7 mouse cellular contexts compared by ENCODE assay signal in genomic region chr19:58859357-58859756, GRCm38 (mm10).
A peak's percentile ranks its signal among the peaks of the same experiment; 100 is the strongest.
DNase-seq lines count a peak whose midpoint lies in the region; ATAC-seq and TF ChIP-seq lines count a peak whose summit lies in the region.

No protein-coding gene starts in this region.

- no peaks in the 10 kb centered on the region for H3K79me2 ChIP-seq in liver, adult 2 months (ENCODE audit: control insufficient read depth, insufficient read depth, low read length)

- 53% methylated on average over 6 of the region's 6 CpGs for WGBS in liver, adult 2 months
- 11% methylated on average over 6 of the region's 6 CpGs for WGBS in embryonic facial prominence, embryonic 13.5 days
- 3% methylated on average over 6 of the region's 6 CpGs for WGBS in hindbrain, embryonic 15.5 days
- 7% methylated on average over 6 of the region's 6 CpGs for WGBS in neural tube, embryonic 14.5 days

- no peak overlapping the region for H3K27ac ChIP-seq in liver, adult 2 months (replicated peaks; ENCODE audit: insufficient read depth, low read depth, low read length)
- no peak overlapping the region for H3K27ac ChIP-seq in embryonic facial prominence, embryonic 13.5 days
- peak overlapping the region; percentile 80 for H3K27ac ChIP-seq in hindbrain, embryonic 15.5 days (replicated peaks)
- H3K27ac ChIP-seq in neural tube, embryonic 14.5 days (ENCODE audit: low read depth, low read length): peak overlapping the region; percentile 80

- ATAC-seq in embryonic facial prominence, embryonic 13.5 days (ENCODE audit: insufficient number of reproducible peaks, insufficient read depth, low FRiP score, low TSS enrichment, low read depth): no peak
- ATAC-seq in hindbrain, embryonic 15.5 days (ENCODE audit: low FRiP score, low read depth): peak; percentile 19; the same call in 1 of the 2 replicates
- ATAC-seq in neural tube, embryonic 14.5 days (ENCODE audit: low read depth): peak; percentile 47; the same call in 1 of the 2 replicates
- no peak for ATAC-seq in megakaryocyte-erythroid progenitor cell, adult 5-6 weeks (replicated peaks; ENCODE audit: low FRiP score, low TSS enrichment, poor library complexity, severe bottlenecking)

- no peak for DNase-seq in liver, adult 2 months (ENCODE audit: extremely low read depth, low read depth, low spot score)
- no peak for DNase-seq in liver
- DNase-seq in left cerebral cortex, adult 11 months (ENCODE audit: low spot score): no peak

- TF ChIP-seq POLR2A in liver, adult 2 months (IDR thresholded peaks at IDR 0.05; ENCODE audit: extremely low read depth, insufficient read depth, low read length): no peak

- H3K9me3 ChIP-seq in embryonic facial prominence, embryonic 13.5 days: no peaks in the 10 kb centered on the region
- H3K9me3 ChIP-seq in hindbrain, embryonic 15.5 days: no peaks in the 10 kb centered on the region
- H3K9me3 ChIP-seq in neural tube, embryonic 14.5 days (ENCODE audit: control insufficient read depth, low read length): no peaks in the 10 kb centered on the region

- H3K4me3 ChIP-seq in liver, adult 2 months (ENCODE audit: insufficient read depth, low read depth, low read length): peak overlapping the region; percentile 22; the same call in 1 of the 2 replicates
- H3K4me3 ChIP-seq in embryonic facial prominence, embryonic 13.5 days: peak overlapping the region; percentile 62
- H3K4me3 ChIP-seq in hindbrain, embryonic 15.5 days: peak overlapping the region; percentile 73
- peak overlapping the region; percentile 53 for H3K4me3 ChIP-seq in neural tube, embryonic 14.5 days (ENCODE audit: low read depth, low read length)

- no peaks in the 10 kb centered on the region for H3K27me3 ChIP-seq in liver, adult 2 months (ENCODE audit: control insufficient read depth, insufficient read depth, low read length)
- peaks cover 44% of the 10 kb centered on the region for H3K27me3 ChIP-seq in embryonic facial prominence, embryonic 13.5 days
- H3K27me3 ChIP-seq in hindbrain, embryonic 15.5 days: no peaks in the 10 kb centered on the region
- H3K27me3 ChIP-seq in neural tube, embryonic 14.5 days (ENCODE audit: control insufficient read depth, insufficient read depth, low read length): 0 out of 2 replicates have a peak, but pooled peaks cover 2% of the 10 kb centered on the region

- peak overlapping the region; percentile 96 for H3K4me2 ChIP-seq in embryonic facial prominence, embryonic 13.5 days
- peak overlapping the region; percentile 87 for H3K4me2 ChIP-seq in hindbrain, embryonic 15.5 days
- peak overlapping the region; percentile 79 for H3K4me2 ChIP-seq in neural tube, embryonic 14.5 days (ENCODE audit: low read depth, low read length)

- H3K9ac ChIP-seq in liver, adult 2 months (ENCODE audit: low read depth, low read length): no peak overlapping the region
- peak overlapping the region; percentile 69 for H3K9ac ChIP-seq in embryonic facial prominence, embryonic 13.5 days
- peak overlapping the region; percentile 70 for H3K9ac ChIP-seq in hindbrain, embryonic 15.5 days
- H3K9ac ChIP-seq in neural tube, embryonic 14.5 days (replicated peaks; ENCODE audit: low read depth, low read length): peak overlapping the region; percentile 72

- peaks cover 6% of the 10 kb centered on the region for H3K4me1 ChIP-seq in liver, adult 2 months (ENCODE audit: control insufficient read depth, insufficient read depth, low read length)
- H3K4me1 ChIP-seq in embryonic facial prominence, embryonic 13.5 days: peaks cover 19% of the 10 kb centered on the region
- H3K4me1 ChIP-seq in hindbrain, embryonic 15.5 days (replicated peaks): peaks cover 31% of the 10 kb centered on the region
- peaks cover 9% of the 10 kb centered on the region; the same call in 1 of the 2 replicates for H3K4me1 ChIP-seq in neural tube, embryonic 14.5 days (ENCODE audit: control insufficient read depth, insufficient read depth, low read length)

- TF ChIP-seq CTCF in liver, adult 2 months (IDR thresholded peaks at IDR 0.05; ENCODE audit: low read depth, low read length): no peak

- no peaks in the 10 kb centered on the region for H3K36me3 ChIP-seq in liver, adult 2 months (ENCODE audit: control insufficient read depth, insufficient read depth, low read length)
- H3K36me3 ChIP-seq in embryonic facial prominence, embryonic 13.5 days: no peaks in the 10 kb centered on the region
- no peaks in the 10 kb centered on the region for H3K36me3 ChIP-seq in hindbrain, embryonic 15.5 days
- H3K36me3 ChIP-seq in neural tube, embryonic 14.5 days (ENCODE audit: control insufficient read depth, insufficient read depth, low read length): no peaks in the 10 kb centered on the region

Comparison
In these comparisons a context has a peak if more than half of its experiments do, and no peak if none do; other contexts are left out.
1. H3K27ac ChIP-seq: peak in hindbrain, embryonic 15.5 days (single experiment) and neural tube, embryonic 14.5 days (single experiment); none in liver, adult 2 months (single experiment) and embryonic facial prominence, embryonic 13.5 days (single experiment).
2. H3K4me3 ChIP-seq: peak in every context shown above with its lines; median percentile 73 in hindbrain, embryonic 15.5 days; 62 in embryonic facial prominence, embryonic 13.5 days; 53 in neural tube, embryonic 14.5 days; 22 in liver, adult 2 months.
3. ATAC-seq: peak in hindbrain, embryonic 15.5 days (single experiment) and neural tube, embryonic 14.5 days (single experiment); none in embryonic facial prominence, embryonic 13.5 days (single experiment) and megakaryocyte-erythroid progenitor cell, adult 5-6 weeks (single experiment).
4. Peak in every context shown above with its lines, with median percentiles within 50 percentile points of each other: H3K4me2 ChIP-seq.